Mouse (Mus musculus) gastrocnemius, postnatal 25 days (tissue): Measurements from ENCODE around the gene Rpl22. TPM values are rescaled to one million over a fixed set of nuclear protein-coding genes. Genes with fewer than 3 reads are reported as not detected.

Experiments
- DNase-seq: peaks from one replicate; pipeline ENCODE4 v3.0.0; 2022
- total RNA-seq, 2 experiments: library from RNA; stranded (reverse); gene quantifications; 1 replicate in 1 of 2; 2 replicates in 1 of 2; pipeline ENCODE4 v1.2.3; 2021

The Rpl22 gene
- total RNA-seq, 2 experiments from 2014 or later, result 194 to 222 TPM

DNA sequence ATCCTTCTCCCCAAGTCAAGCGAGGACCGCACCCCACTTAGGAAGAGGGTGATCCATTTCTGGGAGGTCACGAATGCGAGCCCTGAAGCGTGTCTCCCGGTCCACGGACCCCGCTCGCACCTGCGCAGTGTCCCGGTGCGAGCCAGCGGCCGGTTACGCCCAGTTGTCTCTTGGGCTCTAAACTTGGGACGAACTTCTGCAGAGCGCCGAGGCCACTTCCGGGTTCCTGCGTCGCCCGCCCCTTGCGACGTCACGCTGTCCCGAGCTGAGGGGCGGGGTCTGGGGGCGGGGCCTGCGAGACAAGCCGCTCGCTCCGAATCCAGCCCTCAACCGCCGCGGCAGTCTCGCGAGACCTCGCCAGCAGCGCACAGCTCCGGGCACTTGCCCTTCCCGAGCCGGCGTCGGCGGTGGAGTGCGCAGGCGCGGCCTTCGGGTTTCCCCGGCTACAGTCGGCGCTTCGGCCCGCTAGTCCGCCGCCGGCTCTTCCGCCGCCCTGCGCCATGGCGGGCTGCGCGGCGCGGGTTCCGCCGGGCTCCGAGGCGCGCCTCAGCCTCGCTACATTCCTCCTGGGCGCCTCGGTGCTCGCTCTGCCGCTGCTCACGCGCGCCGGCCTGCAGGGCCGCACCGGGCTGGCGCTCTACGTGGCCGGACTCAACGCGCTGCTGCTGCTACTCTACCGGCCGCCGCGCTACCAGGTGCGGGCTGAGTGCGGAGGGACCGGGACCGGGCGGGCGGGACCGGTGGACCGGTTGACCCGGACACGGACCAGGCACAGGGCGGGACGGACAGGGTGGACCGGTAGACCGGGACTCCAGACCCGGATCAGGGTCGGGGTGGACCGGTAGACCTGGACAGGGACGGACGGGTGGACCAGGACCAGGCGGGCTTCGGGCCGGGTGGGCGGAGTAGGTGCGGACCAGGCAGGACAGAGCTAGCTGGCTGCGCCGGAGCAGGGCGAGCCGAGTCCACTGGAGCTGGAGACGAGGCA is 28.4 kb upstream of the Rpl22 start, which contains the start of gene Icmt:
Gene Icmt (plus strand): TSS at position 354 of the 988 bp plus-strand sequence.
- peak; percentile 99 for DNase-seq

DNA sequence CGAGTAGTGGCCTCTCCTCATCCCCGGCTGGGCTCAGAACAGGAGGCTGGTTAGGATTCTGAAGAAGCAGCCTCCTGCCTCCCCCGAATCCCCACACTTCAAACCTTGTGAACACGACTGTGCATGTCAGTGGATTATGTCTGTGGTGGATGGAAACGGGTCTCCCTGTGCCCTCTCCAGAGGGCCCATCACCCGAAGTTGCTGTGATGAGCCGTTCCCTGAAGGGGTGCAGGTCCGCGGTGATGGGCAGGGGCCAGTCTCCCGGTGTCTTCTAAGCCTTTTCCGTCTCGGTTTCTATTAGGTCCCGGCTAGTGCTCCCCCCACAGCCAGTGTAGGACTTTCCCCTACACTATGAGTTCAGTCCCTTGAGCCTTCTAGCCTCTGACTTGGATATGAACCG is 26.7 kb upstream of the Rpl22 start:
- no peak for DNase-seq

DNA sequence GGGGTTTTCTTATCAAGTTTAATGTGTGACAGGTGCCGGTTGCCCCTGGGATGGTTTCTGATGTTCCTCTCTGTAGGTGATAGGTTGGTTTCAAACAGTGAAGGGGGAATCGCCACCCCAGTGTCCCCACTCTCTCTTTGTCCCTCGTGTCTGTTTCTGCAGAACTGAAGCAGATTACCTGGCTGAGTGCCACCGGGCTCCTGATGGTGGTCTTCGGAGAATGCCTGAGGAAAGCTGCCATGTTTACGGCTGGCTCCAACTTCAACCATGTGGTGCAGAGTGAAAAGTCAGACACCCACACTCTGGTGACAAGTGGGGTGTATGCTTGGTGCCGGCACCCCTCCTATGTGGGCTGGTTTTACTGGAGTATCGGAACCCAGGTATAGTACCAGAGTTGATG is 25.2 kb upstream of the Rpl22 start:
- no peak for DNase-seq

DNA sequence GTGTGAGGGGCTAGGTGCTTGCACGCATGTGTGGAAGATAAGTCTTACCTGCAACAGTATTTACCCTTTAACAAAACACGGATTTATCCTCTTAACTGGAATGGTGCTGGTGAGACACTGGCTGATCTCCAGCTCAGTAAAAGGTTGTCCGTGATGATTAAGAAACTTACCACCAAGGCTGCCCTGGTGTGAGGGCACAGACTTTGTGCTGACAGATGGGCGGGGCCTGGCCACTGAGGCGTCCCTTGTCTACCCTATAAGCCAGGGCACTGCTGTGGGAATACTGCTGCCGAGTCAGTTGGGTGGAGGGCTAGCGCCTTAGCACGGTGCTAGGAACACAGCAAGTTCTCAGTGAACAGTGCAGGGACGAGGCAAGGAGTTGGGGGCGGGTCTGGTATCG is 23.5 kb upstream of the Rpl22 start:
- DNase-seq, result no peak

DNA sequence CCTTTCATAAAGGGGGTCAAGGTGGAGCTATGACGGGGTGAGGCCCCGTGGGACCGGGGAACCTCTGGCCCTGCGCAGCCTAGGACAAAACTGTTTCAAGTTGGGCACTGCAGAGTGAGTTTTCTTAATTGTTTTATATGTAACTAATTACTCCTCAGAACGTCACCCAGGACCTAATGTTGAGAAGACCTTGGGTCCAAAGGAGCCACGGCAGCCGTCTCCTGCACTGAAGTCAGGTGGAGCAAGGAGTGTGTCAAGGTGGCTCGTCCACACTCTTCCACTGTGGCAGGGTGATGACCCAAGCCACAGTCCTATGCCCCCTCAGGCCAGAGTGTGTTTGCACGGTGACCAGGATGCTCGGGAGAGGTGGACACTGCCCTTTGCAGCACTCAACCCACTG is 22.4 kb upstream of the Rpl22 start:
- DNase-seq, result no peak

DNA sequence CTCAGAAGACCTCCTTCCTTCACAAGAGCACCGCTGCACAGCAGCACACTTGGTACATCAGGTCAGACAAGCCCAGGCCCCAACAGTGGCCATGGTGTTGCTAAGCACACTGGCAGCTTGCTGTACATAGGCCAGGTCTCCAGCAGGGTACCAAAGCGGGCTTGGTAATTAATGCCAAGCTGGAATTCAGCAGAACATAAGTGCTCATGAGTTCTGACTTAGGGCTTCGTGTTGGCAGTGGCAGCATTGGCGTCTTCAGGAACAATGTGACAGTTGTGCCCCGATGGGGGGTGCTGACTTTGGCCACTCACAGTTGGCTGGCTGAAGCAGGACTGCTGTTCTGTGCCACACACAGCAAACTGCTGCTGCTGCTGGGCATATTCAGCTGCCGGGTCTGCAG is 20.9 kb upstream of the Rpl22 start:
- DNase-seq, result no peak

DNA sequence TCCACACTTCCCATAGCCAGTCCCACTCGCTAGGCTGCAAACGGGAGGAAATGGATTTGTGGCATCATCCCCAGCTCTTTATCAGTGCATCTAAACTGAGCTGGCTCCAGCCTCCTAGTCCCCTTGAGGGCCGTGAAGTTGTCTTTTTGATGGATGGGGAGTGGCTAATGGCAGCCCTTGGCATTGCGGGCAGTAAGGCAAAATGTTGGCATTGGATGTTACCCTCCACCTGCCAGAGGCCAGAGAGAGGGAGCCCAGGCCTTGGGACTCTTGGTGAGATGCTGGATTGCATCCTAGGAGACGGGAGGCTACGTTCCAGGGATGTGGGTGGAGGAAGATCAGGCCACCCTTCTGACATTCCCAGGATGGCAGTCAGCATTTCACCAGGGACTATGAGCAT is 19.6 kb upstream of the Rpl22 start:
- DNase-seq, result no peak

DNA sequence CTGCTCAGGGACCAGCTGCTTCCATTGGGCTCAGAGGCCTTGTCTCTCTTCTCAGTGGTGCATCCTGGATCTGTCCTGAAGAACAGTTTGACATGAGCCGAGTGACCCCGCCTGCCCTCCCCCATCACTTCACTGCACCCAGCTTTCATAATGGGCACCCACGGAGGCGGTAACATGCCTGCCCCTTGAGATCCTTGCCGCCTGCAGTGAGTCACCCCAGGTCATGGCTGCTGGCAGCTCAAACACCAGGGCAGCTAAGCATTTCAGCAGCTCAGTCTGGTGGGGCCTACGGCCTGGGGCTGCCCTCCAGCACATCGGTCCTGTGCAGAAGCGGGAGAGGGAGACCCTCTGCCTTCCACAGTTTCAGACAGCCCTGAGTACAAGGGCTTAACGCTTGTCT is 18.0 kb upstream of the Rpl22 start:
- no peak for DNase-seq

DNA sequence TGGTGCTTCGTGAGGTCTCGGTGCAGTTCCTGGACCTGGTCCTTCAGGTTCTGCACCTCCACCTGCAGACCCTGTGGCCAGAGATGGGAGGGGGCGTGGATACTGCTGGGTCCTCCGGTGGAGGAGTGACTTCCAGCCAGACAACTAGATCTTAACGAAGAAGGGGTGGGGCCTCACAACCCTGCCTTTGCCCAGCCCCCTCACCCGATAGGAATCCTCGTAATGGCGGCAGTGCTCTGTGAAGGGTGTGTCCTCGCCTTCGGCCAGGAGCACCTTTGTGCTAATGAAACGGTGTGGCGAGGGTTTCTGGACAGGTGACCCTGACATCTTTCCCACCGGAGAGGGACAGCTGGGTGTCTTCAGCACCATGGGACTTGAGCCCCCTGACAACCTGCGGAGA is 13.4 kb upstream of the Rpl22 start:
- no peak for DNase-seq

DNA sequence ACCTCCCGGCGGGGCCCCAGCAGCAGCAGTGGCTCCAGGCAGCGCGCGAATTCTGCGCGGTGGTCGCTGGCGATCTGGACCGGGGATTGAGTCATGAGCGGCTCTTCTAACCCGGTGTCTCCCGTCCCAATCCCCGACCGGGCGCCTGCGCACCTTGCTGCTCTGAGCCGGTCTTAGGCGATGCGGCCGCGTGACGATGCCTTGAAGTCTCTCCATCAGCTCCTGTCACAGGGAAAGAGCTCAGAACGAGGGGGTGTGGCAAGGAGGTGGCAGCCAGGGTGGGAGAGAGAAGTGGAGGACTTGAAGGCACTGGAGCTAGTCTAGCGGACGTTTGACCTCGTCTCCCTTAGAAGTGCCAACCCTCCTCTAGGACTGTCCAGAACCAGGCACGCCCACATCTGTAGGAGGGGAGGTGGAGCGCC is 12.3 kb upstream of the Rpl22 start:
- DNase-seq, result no peak

DNA sequence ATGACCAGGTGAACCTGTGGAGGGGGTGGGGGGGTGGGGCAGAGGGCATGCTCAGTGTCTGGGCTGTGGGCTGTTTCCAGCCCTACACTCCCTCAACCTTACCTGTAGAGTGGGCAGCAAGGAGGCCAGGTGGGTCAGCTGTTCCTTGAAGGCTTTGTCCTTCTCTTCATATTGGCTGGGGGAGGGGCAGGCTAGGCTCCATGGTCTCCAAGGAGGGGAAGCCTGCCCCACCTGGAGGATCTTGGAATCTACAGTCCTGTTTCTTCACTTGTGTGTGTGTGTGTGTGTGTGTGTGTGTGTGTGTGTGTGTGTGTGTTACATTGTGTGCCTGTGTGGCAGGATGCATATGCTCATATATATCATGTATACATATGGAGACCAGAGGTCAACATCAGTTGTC is 11.6 kb upstream of the Rpl22 start:
- no peak for DNase-seq

DNA sequence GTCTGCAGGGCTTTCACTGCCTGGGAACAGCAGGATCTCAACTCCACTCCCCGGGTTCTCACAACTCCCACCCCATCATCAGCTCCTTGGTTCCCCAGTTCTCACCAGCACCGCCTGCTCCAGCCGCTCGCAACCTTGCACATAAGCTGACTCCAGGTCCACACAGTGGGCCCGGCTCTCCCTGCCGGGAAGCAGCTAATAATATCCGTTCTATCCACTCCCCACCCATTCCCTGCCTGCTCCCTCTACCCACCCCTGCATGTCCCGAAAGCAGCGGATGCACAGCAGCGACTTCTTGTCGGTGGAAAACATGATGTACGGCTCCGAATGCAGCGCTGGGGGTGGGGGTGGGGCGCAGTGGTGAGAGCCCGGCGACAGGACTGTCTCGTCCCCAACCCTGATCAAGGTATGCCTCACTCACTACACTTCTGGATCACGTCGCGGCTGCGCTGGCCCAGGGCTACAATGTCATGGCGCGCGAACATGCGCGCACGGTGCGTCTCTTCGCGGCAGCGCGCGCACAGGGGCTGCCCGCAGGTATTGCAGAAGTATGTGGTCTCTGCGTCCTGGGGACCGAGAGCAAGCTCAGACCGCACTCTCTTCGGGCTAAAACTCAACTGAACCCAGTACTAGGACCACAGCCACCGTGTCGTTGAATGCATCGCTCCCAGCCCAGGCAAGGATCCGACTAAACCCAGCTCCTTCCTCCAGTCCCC is 9.9 kb upstream of the Rpl22 start:
- DNase-seq, result no peak

DNA sequence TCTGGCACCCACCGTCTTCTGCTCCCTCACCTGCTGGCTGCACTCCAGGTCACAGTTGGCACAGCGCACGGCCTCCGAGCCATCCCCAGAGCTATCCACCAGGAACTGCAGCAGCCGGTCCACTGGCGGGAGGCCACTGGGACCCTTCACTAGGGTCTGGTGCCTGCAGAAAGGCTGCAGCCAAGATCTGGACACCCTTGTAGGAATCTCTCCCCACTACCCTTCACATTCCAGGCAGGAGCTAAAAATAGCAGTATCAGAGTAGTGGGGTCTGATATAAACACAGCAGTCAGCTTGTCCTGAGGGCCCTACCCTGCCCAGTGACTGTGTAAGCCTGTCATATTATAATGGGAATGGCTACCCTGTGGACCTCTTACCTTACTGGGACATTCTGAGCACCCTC is 7.9 kb upstream of the Rpl22 start:
- no peak for DNase-seq

DNA sequence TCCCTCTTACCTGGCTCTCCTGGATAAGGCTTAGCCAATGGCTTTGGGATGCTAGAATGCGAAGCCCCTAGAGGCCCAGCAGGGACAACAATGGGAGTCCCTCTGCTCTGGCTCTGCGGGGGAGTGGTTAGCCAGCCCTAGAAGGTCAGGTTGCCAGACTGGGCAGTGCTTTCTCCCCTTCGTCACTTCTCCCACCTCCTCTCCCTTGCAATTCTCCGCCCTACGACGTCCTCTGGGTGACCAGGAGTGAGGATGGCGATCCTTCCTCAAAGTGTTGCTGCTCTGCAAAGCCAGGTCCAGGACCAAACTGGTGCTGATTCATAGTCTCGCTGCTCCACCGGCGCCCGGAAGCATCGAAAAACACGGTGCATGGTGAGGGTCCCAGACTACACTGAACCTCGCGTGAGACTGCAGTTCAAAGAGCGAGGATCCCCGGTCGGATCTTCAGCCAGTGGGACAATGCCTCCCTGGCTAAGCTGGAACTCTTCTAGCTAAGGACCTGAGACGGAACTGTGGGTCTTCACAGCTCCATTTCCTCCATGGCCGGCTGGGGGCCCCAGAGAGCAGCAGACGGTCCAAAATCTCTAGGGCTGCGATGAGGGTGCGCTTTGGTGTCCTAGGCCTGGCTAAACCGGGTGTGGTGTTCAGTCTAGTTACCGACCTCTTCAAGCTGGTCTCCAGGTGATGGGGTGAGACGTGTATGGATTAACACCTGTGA is 6.9 kb upstream of the Rpl22 start, which contains the start of gene Rnf207:
Gene Rnf207 (minus strand): TSS at position 477 of the 718 bp plus-strand sequence.
- DNase-seq, result no peak

DNA sequence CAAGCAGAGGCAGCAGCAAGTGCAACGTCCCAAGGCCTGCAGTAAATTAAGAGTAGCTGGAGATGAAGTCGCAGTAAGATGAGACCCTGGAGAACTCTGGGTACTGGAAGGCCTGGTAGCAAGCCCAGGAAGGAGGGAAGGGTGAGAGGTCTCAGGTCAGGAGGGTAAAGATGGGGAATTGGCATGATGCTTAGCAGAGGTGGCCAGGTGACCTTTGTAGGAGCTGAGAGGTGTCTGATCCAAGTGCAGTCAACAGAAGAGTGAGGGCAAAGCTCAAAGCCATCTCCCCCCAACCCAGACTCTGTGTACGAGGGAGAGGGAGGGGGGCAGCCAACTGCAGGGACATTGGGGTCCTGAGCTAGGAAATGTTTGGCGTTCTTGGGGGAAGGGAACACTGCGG is 4.1 kb upstream of the Rpl22 start:
- DNase-seq, result no peak

DNA sequence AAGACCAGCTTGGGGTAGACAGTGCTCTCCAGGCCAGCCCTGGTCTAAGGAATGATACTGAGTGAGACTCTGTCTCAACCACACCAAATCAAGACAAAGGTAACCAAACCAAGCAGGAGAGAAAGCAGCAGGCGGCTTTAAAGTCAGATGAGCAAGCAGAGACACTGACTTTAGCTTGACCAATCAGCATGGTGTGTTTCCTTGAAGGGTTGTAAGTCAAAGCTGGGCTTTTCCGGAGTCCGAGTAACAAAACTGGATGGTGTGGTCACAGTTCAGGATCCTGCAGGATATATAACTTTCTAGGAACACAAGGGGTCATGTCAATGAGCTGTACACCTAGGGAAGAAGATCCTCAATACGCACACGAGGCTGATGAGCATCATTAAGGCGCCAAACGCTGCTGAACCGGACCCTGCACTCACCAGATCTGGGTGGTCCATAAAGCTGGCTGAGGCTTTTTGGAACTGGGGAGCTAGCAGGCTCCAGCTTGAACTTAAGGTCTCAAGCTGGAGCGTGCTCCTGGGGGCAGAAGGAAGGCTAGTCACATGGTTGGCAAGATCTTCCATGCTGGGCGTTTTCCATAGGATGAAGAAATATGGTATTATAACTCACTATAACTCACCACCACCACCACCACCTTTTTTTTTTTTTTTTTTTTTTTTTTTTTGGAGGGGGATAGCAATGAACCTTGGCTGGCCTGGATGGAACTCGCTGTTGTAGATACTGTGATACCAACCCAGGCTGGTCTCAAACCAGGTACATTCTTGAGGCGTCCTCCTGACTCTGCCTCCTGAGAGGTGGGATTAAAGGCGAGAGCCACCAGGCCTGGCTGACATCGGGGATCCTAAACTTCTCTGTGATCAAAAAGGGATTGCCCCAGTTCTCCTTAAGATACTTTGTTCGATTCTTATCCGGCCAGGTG is 640 bp upstream of the Rpl22 start:
- no peak for DNase-seq

DNA sequence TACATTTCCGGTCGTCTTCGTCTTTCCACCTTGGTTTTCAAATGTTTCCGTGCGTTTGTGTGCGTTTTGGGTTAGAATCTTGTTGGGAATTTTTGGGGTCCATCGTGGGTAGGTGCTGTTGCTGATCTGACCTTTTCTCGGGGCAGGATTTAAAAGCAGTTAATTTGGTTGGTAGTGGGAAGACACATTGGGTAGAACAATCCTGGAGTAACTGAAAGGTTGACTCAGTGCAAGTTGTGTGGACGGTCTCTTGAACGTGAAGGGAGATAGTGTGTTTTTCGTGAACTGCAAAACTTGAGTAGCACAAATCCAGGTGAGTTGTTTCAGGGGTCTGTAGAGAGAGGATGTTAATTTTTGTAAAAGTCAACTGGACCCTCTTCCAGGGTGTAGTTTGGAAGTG is 1.0 kb downstream of the Rpl22 start:
- DNase-seq, result no peak

DNA sequence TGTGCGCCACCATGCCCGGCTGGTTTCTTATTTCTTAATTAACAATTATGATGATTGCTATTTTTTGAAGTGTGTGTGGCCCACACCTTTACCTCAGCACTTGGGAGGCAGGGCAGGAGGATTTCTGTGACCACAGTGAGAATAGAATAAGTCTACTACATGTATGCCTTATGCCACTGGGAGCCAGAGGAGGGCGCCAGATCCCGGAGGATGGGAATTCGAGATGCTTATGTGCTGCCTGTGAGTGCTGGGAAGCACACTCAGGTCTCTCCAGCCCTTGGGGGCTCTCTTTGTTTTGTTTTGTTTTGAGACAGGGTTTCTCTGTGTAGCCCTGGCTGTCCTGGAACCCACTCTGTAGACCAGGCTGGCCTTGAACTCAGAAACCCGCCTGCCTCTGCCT is 3.1 kb downstream of the Rpl22 start:
- DNase-seq, result no peak

DNA sequence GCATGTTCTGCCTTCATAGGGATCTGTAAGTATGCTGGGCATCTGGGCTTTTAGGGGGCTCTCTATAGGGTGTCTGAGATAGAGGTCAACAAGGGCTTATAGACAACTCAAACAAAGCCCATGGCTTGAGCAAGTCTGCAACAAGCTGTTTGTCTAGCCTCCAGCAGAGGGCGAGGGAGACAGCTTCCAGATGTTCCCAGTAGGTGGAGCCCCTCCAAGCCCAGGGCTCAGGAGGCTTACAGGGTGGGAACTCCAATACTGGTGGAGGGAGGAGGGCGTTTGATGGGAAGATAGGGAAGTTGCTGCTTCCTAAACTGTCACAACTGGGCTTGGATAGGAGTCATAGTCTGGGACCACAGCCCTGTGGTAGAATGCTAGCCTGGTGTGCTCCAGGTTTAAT is 7.4 kb downstream of the Rpl22 start:
- DNase-seq, result peak; percentile 46

DNA sequence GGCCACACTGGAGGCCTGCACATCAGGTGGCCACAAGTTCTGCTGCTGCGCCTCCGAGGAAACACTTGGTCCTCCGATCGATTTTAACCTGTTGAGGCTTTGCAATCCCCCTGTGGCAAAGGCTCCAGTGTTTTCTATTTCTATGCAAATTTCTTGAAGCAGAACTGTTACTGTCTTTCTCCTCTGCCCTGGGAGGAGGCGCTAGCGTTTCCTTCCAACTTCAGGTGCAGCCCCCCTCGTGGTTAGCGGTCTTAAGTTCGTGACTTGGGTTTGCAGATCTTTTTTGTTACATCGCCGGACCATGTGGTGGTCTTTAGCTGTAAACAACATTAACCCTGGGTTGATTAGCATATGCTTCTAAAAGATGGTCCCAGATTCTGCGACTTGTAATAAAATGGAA is 8.0 kb downstream of the Rpl22 start:
- DNase-seq, result no peak

DNA sequence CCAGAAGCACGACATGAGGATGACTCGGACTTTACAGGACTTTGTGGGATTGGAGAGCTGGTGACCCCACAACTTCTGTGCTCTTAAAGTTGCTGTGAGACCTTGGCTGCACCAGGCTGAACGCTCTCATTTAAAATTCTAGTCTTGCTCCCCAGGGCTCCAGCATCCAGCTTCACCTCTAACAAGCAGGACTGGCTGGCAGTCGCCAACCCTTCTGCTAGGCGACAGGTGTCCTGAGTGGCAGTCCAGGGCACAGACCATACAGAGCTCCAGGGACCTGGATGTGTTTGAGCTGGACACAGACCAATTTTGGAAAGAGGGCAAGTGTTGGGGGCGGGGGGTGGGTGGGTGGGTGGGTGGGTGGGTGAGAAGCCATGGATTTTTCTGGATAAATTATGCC is 12.2 kb downstream of the Rpl22 start:
- DNase-seq, result no peak
